Mouse (Mus musculus): ENCODE measurements around the gene Thbd. TPM values are rescaled to one million over a fixed set of nuclear protein-coding genes. Genes with fewer than 3 reads are reported as not detected.

The Thbd gene
- polyA plus RNA-seq (2015; fragmentation: Nextera tagmentation; extraction: Ambion mirVana) = 8.2 and 10.0 TPM in 2 replicates

DNA sequence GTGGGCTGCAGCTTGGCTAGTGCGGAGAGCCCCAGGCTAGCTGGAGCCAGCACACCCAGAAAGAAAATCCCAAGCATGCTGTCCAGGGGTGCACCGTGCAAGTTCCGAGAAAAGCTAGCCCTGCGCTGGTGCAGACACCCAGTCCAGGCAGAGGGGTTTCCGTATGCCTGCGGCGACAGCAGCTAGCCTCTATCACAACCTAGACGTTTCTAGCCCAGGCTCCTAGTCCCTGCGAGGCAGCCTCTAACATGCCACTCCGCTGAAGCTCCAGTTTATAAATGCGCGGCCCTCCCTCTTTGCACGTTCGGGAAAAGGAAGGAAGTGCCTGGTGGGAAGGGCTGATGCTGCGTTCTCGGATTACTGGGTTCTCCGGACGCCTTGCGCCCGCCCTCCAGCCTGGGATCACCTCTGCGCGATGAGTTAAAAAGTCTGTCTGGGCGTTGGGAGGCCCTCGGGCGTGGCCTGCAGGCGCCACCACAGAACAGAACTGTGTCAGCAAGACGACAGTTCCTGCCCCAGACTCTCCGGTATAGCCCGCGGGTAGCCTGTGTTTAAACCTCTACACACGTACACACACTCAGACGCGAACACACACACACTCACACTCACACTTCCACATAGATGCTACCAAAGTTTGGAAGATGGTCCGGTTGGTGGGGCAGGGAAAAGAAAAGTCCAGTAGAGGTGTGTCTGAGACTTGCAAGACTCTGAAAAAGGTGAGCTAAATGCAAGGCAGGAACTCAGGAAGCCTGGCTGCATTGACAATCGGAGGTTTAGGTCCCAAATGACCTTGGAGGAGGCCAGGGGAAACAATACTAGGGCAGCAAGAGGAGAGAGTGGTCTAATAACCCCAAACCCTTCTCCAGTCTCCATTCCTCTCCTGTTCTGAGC is at the start of gene Thbd:
Gene Thbd (minus strand): TSS at position 319 of the 891 bp plus-strand sequence.
- H3K4me1 ChIP-seq (ENCODE audit: control insufficient read depth, insufficient read depth, low read length) = peaks cover 23% of the 10 kb centered on the region
- ATAC-seq = peak; percentile 41; the same call in 1 of the 2 replicates
- WGBS = 3% methylated on average over 35 of the region's 35 CpGs
- peaks cover 44% of the 10 kb centered on the region for H3K27me3 ChIP-seq (ENCODE audit: control insufficient read depth, insufficient read depth, low read depth, low read length)
- no peak within 1 kb of the TSS for H3K27ac ChIP-seq (ENCODE audit: low read length)
- H3K9ac ChIP-seq (ENCODE audit: low read depth, low read length) = peak within 1 kb of the TSS; percentile 47
- no peaks in the 10 kb centered on the region for H3K36me3 ChIP-seq (ENCODE audit: control insufficient read depth, insufficient read depth, low read length)
- peak within 1 kb of the TSS; percentile 65 for H3K4me2 ChIP-seq (ENCODE audit: low read length)
- H3K9me3 ChIP-seq (replicated peaks; ENCODE audit: control insufficient read depth, low read length, poor library complexity, severe bottlenecking) = no peaks in the 10 kb centered on the region
- H3K4me3 ChIP-seq (ENCODE audit: low read depth, low read length) = peak within 1 kb of the TSS; percentile 36

DNA sequence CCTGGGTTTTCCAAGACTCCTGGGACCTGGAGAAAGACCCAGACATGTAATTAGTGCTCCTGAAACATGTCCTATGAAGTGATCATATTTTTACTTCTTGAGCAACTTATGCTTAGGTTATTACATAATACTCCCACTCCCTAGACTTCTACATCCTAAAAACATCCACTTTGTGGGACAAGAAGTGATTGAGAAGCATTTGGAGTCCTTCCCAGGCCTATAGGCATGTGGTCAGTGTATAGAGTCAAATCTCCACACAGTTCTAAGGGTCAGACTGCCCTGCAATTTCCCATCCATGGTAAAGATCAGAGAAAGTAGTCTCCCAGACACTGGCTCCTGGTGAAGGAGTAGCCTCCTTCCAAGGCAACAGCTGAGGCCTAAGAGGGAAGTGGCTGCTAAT is 47.4 kb upstream of the Thbd start:
- Histone ChIP-seq H3K9ac (ENCODE audit: low read depth, low read length) (no peak overlapping the region), H3K36me3 (ENCODE audit: control insufficient read depth, insufficient read depth, low read length) (no peaks in the 10 kb centered on the region), H3K4me2 (ENCODE audit: low read length) (no peak overlapping the region), H3K4me1 (ENCODE audit: control insufficient read depth, insufficient read depth, low read length) (no peaks in the 10 kb centered on the region), H3K27ac (ENCODE audit: low read length) (no peak overlapping the region), H3K27me3 (ENCODE audit: control insufficient read depth, insufficient read depth, low read depth, low read length) (no peaks in the 10 kb centered on the region), H3K4me3 (ENCODE audit: low read depth, low read length) (no peak overlapping the region), H3K9me3 (replicated peaks; ENCODE audit: control insufficient read depth, low read length, poor library complexity, severe bottlenecking) (no peaks in the 10 kb centered on the region)
- no peak for ATAC-seq

DNA sequence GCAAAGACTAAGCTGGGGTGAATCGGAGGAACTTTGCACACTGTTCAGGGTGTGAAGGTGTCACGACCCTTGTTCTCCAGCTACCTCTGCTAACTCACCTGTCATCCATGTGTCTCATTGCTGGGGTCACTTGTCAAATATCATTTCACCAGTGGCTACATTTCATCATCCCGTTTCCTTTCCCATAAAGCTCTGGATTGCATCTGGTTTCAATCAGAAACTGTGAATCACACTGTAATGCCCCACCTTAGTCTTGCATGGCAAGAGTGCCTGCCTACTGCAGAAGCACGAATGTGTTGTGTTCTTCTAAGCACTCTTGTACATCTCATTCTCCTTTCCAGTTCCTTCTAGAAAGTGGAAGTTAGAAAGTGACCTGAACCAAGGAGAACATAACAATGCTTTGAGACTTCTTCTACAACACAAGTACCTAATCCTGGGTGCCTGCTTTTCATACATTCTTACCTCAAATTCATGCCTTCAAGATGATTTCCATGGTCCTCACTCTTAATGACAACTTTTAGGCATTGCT is 46.1 kb upstream of the Thbd start:
- Histone ChIP-seq H3K4me2 (ENCODE audit: low read length) (no peak overlapping the region), H3K4me1 (ENCODE audit: control insufficient read depth, insufficient read depth, low read length) (no peaks in the 10 kb centered on the region), H3K9ac (ENCODE audit: low read depth, low read length) (no peak overlapping the region), H3K27me3 (ENCODE audit: control insufficient read depth, insufficient read depth, low read depth, low read length) (no peaks in the 10 kb centered on the region), H3K4me3 (ENCODE audit: low read depth, low read length) (no peak overlapping the region), H3K27ac (ENCODE audit: low read length) (no peak overlapping the region), H3K9me3 (replicated peaks; ENCODE audit: control insufficient read depth, low read length, poor library complexity, severe bottlenecking) (no peaks in the 10 kb centered on the region), H3K36me3 (ENCODE audit: control insufficient read depth, insufficient read depth, low read length) (no peaks in the 10 kb centered on the region)
- WGBS = 83% methylated on average over 4 of the region's 4 CpGs
- no peak for ATAC-seq

- H3K27ac ChIP-seq (ENCODE audit: low read length) = no peak overlapping the region
- no peak overlapping the region for H3K9ac ChIP-seq (ENCODE audit: low read depth, low read length)
- H3K27me3 ChIP-seq (ENCODE audit: control insufficient read depth, insufficient read depth, low read depth, low read length) = no peaks in the 10 kb centered on the region
- H3K9me3 ChIP-seq (replicated peaks; ENCODE audit: control insufficient read depth, low read length, poor library complexity, severe bottlenecking) = no peaks in the 10 kb centered on the region
- 97% methylated on average over 3 of the region's 3 CpGs for WGBS
- no peak overlapping the region for H3K4me2 ChIP-seq (ENCODE audit: low read length)
- no peak overlapping the region for H3K4me3 ChIP-seq (ENCODE audit: low read depth, low read length)
- no peaks in the 10 kb centered on the region for H3K4me1 ChIP-seq (ENCODE audit: control insufficient read depth, insufficient read depth, low read length)
- no peak for ATAC-seq
- H3K36me3 ChIP-seq (ENCODE audit: control insufficient read depth, insufficient read depth, low read length) = no peaks in the 10 kb centered on the region
Measured at GRCm38 (mm10) chr2:148453061-148453460, 45.1 kb upstream of the Thbd start.

DNA sequence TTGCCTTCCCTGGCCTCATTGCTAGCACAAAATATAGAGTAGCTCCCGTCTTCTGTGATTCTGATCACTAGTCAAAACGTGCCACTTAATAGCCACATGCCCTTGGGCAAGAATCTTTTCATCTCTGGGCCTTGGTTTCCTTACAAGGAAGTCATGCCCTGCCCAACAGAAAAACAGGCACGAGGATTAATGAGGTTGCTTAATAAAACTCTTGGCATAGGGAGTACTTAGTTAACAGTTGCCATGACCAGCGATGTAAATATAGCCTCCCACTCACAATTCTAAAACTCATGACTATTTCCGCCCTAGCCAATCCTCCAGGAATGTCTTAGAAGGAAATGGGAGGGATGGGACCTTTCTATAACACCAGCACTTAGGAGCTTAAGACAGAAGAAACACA is 43.5 kb upstream of the Thbd start:
- Histone ChIP-seq H3K9me3 (replicated peaks; ENCODE audit: control insufficient read depth, low read length, poor library complexity, severe bottlenecking) (no peaks in the 10 kb centered on the region), H3K27ac (ENCODE audit: low read length) (no peak overlapping the region), H3K4me2 (ENCODE audit: low read length) (no peak overlapping the region), H3K4me1 (ENCODE audit: control insufficient read depth, insufficient read depth, low read length) (no peaks in the 10 kb centered on the region), H3K9ac (ENCODE audit: low read depth, low read length) (no peak overlapping the region), H3K36me3 (ENCODE audit: control insufficient read depth, insufficient read depth, low read length) (no peaks in the 10 kb centered on the region), H3K27me3 (ENCODE audit: control insufficient read depth, insufficient read depth, low read depth, low read length) (no peaks in the 10 kb centered on the region), H3K4me3 (ENCODE audit: low read depth, low read length) (no peak overlapping the region)
- 78% methylated on average over 5 of the region's 5 CpGs for WGBS
- no peak for ATAC-seq

- no peak for ATAC-seq
- Histone ChIP-seq H3K9me3 (replicated peaks; ENCODE audit: control insufficient read depth, low read length, poor library complexity, severe bottlenecking) (no peaks in the 10 kb centered on the region), H3K4me3 (ENCODE audit: low read depth, low read length) (no peak overlapping the region), H3K4me1 (ENCODE audit: control insufficient read depth, insufficient read depth, low read length) (no peaks in the 10 kb centered on the region), H3K27ac (ENCODE audit: low read length) (no peak overlapping the region), H3K36me3 (ENCODE audit: control insufficient read depth, insufficient read depth, low read length) (no peaks in the 10 kb centered on the region), H3K9ac (ENCODE audit: low read depth, low read length) (no peak overlapping the region), H3K4me2 (ENCODE audit: low read length) (no peak overlapping the region), H3K27me3 (ENCODE audit: control insufficient read depth, insufficient read depth, low read depth, low read length) (no peaks in the 10 kb centered on the region)
- WGBS = 85% methylated on average over 5 of the region's 5 CpGs
Measured at GRCm38 (mm10) chr2:148450616-148451015, 42.6 kb upstream of the Thbd start.

DNA sequence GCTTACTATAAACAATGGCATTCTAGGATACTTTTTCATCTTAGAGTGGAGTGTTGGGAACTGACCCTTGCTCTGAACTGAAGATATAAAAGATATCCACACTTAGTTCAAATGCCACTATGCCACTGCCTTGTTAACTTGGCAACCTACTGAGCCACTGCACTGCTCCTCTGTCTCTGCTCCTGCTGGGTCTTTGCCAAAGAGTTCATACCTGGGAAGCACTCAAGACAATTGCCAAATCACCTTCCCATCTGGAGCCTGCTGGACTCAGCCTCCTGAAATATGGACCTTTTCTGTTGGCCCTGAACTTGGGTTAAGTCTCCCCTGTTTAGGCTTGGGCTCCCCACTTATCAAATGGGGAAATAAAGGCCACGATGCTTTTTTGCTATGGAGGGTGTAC is 41.7 kb upstream of the Thbd start:
- no peak for ATAC-seq
- no peaks in the 10 kb centered on the region for H3K4me1 ChIP-seq (ENCODE audit: control insufficient read depth, insufficient read depth, low read length)
- no peak overlapping the region for H3K4me2 ChIP-seq (ENCODE audit: low read length)
- no peak overlapping the region for H3K4me3 ChIP-seq (ENCODE audit: low read depth, low read length)
- WGBS = 96% methylated on average over 1 of the region's 1 CpGs
- H3K9me3 ChIP-seq (replicated peaks; ENCODE audit: control insufficient read depth, low read length, poor library complexity, severe bottlenecking) = no peaks in the 10 kb centered on the region
- no peak overlapping the region for H3K27ac ChIP-seq (ENCODE audit: low read length)
- H3K9ac ChIP-seq (ENCODE audit: low read depth, low read length) = no peak overlapping the region
- no peaks in the 10 kb centered on the region for H3K27me3 ChIP-seq (ENCODE audit: control insufficient read depth, insufficient read depth, low read depth, low read length)
- no peaks in the 10 kb centered on the region for H3K36me3 ChIP-seq (ENCODE audit: control insufficient read depth, insufficient read depth, low read length)

GRCm38 (mm10) chr2:148446446-148446845 is 38.5 kb upstream of the Thbd start:
- no peaks in the 10 kb centered on the region for H3K36me3 ChIP-seq (ENCODE audit: control insufficient read depth, insufficient read depth, low read length)
- H3K4me2 ChIP-seq (ENCODE audit: low read length) = no peak overlapping the region
- ATAC-seq = no peak
- no peaks in the 10 kb centered on the region for H3K4me1 ChIP-seq (ENCODE audit: control insufficient read depth, insufficient read depth, low read length)
- no peak overlapping the region for H3K4me3 ChIP-seq (ENCODE audit: low read depth, low read length)
- WGBS = 73% methylated on average over 3 of the region's 3 CpGs
- H3K27me3 ChIP-seq (ENCODE audit: control insufficient read depth, insufficient read depth, low read depth, low read length) = no peaks in the 10 kb centered on the region
- H3K9me3 ChIP-seq (replicated peaks; ENCODE audit: control insufficient read depth, low read length, poor library complexity, severe bottlenecking) = no peaks in the 10 kb centered on the region
- H3K9ac ChIP-seq (ENCODE audit: low read depth, low read length) = no peak overlapping the region
- H3K27ac ChIP-seq (ENCODE audit: low read length) = no peak overlapping the region

- Histone ChIP-seq H3K36me3 (ENCODE audit: control insufficient read depth, insufficient read depth, low read length) (no peaks in the 10 kb centered on the region), H3K4me2 (ENCODE audit: low read length) (no peak overlapping the region), H3K27me3 (ENCODE audit: control insufficient read depth, insufficient read depth, low read depth, low read length) (no peaks in the 10 kb centered on the region), H3K4me1 (ENCODE audit: control insufficient read depth, insufficient read depth, low read length) (no peaks in the 10 kb centered on the region), H3K27ac (ENCODE audit: low read length) (no peak overlapping the region), H3K4me3 (ENCODE audit: low read depth, low read length) (no peak overlapping the region), H3K9me3 (replicated peaks; ENCODE audit: control insufficient read depth, low read length, poor library complexity, severe bottlenecking) (no peaks in the 10 kb centered on the region), H3K9ac (ENCODE audit: low read depth, low read length) (no peak overlapping the region)
- 92% methylated on average over 1 of the region's 1 CpGs for WGBS
- ATAC-seq = no peak
Measured at GRCm38 (mm10) chr2:148445616-148446015, 37.6 kb upstream of the Thbd start.
